Mouse (Mus musculus) WW6 (cell line): ENCODE data around the gene Ehf.

Experiments used
- DNase-seq: peaks from one replicate; pipeline ENCODE4 v3.0.0-alpha.2; 2013; ENCODE audit warnings: low read depth, low spot score

The Ehf gene

DNA sequence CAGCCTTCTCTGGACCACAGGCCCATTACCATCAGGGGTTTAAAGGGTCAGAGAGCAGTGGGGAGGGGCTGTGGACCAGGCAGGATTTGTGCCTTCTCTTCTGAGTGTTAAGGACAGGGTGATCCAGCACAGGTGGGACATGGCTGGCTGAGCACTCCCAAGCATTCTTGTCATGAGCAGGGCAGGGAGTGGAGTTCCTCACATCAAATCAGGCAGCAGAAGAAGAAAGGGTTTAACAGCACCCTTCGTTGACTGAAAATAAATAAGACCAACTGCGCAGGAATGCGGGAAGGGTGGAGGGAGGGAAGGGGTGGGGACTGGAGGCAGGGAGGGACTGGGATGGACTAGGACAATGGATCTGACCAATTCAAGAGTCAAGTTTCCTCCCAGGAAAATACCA, 8.6 kb downstream of the Ehf start:
- no peak for DNase-seq

DNA sequence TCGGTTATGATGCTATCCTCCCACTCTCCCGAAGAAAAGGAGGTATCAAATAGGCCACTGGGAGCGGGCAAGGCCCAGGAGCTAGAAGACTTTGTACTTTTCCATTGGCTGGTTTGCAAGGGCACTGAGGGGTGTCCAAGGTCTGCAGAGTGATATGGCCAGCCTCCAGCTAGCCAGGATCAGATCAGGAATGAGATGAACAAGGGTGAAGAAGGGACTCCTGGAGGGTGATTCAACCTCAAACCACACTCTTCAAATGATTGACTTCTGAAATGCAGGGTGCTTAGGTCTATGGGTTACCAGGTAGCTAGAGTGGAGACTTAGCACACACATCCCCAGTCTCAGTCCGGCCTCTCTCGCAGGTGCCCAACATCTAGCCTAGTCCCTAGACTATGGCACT, 9.3 kb downstream of the Ehf start:
- no peak for DNase-seq

DNA sequence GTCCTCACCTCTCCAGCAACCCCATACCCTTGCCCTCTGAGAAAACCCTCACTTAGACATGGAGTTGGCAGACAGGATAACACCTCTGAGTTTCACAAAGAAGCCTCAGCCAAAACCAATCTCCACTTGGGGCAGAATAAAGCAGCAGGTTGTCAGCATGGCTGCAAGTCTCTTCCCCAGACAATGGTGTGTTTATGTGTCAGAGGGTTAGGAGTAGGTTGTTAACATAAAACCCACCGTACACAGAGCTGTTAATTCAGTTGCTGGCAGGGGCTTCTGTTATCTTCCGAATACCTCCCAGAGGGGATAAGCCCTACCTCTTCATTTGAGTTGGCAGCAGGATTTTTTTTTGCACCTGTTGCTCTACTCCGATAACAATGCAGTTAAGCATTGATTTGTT, 9.9 kb downstream of the Ehf start:
- DNase-seq = no peak

DNA sequence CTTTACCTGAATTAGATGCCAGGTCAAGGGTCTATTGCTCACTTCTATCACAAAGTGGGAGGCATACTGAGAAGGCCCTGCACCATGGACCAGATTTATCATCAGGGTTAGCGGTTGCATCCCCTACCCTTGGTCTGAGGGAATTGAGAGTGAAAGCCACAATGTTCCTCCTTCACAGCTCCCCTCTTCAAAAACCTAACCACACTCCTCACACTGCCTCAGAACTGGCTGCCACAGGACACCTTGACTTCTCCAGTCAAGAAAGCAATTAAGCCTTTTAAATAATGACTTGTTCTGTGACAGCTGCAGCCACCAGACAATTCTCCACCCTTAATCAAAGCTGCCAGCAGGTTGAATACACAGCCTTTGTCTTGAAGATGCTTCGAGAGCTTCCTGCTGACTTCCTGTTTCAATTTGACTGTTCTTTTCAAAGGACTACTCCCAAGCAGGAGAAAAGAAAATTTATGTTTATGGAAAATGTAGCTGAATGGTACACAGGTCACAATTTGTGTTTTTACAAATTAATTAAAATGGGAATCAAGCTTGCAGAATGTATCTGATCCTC, 12.3 kb downstream of the Ehf start:
- no peak for DNase-seq

DNA sequence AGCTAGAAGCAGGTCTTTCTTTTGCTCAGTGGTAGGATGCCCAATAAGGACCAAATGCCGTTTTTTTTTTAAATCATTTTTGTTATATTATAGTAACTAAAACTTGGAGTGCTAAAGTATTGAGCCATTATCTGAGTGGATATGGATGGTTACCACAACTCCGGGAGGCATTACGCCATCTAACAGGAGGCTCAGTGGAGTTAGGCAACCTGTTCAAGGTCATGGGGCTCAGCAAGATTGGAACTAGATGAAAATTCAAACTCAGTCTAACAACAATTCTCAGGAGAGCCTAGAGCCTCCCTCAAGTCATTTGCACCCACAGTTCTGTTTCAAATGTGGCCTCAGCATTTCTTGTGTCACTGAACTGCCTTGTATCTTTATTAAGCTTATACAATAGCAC, 12.9 kb downstream of the Ehf start:
- DNase-seq = no peak

DNA sequence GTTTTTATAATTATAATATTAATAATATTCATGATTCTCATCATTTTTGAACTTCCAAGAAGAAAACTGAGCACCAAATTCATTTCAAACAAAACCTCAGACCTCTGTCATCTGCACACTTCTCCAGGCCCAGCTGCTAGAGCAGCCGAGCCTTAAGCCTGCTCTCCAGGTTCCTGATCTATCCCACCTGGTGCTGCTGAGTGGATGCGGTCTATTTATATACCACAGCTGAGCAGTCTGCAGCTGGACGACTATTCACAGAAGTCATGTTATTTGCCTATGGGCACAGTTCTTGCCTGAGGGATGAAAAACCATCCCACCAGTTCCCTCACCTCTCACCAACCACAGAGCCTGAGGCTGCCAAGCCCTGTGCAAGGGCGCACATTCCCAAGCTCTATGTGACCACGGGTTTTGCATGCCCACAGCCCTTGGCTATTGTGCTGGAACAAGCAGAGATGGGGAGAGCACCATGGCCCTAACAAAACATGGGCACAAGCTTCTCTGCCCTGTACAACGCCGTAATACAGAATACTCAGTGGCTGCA, 13.6 kb downstream of the Ehf start:
- DNase-seq = no peak

DNA sequence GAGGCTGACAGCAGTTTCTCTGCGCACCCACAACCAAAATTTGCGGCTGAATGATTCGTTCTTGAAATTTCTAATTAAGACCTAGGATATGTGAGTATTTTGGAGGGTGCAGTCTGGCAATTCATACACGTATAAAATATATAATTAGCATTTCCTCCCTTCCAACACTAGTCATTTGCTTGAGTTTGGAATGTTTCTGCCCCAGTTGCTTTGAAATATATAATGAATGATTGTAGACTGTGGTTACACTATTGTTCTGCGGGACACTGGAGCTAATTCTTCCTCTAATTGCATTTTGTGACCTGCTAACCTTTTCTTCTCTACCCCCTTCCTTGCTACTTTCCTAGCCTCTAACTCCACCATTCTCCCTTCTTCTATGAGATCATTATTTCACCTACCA, 15.4 kb downstream of the Ehf start:
- DNase-seq = no peak

DNA sequence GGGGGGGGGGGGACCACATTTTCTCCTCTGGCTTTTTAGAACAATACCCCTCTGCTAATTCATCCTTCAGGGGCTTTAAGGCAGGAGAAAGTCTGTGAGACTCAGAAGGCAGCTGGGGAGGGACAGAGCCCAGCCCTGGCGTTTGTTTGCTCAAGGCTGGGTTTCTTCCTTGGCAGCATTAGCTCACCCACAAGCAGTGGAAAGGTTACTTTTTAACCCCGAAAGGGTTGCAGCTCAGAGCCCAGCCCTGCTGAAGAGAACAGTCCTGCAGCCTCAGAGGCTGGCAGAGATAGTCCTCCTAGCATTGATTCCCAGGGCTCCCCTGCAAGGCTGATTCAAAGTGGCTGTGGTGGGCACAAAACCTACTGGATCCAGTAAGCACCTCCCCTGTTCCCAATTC, 17.5 kb downstream of the Ehf start:
- no peak for DNase-seq

DNA sequence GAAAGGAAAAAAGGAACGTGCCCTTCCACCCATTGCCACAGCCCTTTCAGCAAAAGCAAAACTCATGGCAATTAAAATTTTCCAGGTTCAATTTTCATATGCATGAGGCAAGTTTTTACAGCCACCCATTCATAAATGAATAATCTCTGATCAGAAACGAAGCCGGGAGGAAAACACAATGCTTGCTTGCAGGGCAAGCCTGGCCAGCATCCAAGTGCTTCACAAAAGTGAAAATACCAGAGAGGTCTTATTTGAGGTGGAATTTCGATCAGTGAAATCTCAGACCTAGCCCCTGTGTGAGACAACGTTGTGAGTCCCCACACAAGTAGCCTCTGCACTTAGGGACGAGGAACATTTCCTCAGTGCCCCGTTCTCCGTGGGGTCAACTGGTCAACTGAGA, 19.3 kb downstream of the Ehf start:
- DNase-seq = no peak

DNA sequence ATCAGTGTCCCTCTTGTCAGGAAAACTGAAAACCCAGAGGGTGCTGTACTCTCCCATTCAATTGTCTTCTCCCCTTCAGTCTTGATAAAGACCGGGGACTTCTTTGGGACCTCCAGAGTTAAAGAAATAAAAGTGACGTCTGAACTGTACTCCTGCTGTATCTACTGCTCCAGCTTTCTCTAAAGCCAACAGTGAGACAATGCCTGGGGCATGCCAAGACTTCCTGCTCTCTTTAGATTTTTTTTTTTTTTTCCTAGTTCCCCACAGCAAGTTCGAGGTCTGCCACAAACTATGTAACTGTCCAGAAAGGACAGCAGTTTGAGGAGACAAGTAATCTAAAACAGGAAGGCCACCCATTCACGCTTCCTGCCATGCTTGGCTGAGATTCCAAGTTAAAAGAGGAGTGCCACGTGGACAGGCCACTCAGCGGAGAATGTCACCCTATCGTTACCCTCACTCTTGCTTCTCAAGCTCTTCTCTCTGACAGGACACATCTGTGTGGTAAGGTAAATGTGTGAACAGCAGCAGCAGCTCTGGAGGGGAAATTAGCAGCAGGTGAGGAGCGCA, 20.8 kb downstream of the Ehf start:
- no peak for DNase-seq

DNA sequence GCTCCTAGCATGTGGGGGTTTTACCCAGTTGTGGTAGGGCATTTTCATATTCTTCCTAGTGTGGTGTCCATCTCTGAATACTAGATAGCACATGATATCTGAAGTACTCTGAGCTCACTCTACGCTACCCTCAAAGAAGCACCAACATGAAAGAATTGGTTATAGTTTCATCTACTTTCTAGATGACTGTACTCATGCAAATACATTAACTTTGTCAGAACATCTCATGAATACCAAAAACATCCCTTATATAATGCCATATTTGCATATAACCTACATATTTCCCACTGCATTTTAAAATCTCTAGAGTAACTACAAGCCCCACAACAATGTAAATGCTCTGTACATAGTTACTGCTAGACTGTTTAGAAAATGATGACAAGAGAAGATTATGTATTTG, 23.2 kb downstream of the Ehf start:
- no peak for DNase-seq

DNA sequence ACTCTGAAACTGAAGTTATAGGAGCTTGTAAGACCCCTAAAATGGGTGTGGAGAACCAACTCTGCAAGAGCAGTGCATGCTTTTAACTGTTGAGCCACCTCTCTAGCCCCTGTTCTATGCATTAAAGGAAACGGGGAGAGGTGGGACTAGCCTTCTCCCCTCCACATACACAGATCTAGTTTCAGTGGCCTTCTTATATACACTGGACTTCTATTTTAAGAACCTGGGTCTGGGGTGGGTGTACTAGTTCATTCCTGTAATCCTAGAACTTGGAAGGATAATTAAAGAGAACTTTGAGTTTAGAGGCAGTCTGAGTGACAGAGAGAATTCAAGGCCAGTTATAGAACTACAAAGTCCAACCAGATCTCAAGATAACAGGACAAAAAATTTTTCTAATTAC, 24.6 kb downstream of the Ehf start:
- no peak for DNase-seq

DNA sequence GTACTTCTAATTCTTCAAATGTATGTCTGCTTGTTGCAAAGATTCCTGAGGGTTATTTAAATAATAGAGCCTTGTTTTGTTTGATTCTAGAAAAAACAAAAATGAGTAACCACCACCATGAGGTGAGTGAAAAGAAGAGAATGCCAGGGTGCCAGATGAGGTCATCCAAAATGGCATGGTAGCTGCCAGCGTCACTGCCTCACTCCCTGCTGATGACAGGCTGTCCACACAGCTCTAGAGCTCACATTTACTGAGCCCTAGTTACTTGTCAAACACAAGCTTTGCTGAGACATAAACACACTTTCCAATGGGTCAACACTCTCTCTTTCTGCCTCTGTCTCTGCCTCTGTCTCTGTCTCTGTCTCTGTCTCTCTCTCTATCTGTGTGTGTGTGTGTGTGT, 25.3 kb downstream of the Ehf start:
- DNase-seq = no peak

DNA sequence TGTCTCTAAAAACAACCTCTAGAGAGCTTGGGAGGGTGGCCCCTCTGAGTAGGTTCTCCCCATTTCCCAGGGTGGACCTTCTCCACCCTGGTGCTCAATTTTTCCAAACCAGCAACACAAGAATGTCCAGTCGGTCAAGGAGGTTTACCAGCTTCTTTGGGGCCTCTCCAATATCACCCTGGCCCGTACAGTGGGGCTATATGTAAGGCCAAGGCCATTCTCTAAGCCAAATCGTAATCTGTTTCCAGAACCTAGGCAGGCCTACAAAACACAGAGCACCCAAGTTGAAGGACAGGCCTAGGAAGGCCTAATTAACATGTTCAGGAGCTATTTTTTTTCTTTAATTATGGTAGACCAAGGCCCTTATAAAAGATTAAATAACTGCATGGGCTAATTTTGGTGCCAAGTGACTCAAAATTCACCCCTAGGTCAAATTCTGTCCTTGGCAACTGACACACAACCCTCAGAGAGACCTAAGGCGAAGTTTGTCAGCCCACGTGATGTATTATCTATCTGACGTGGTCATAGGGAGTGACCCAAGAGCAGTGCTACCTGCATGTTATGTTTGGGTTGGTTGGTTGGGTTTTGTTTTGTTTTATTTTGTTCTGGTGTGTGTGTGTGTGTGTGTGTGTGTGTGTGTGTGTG, 27.6 kb downstream of the Ehf start:
- DNase-seq = no peak

DNA sequence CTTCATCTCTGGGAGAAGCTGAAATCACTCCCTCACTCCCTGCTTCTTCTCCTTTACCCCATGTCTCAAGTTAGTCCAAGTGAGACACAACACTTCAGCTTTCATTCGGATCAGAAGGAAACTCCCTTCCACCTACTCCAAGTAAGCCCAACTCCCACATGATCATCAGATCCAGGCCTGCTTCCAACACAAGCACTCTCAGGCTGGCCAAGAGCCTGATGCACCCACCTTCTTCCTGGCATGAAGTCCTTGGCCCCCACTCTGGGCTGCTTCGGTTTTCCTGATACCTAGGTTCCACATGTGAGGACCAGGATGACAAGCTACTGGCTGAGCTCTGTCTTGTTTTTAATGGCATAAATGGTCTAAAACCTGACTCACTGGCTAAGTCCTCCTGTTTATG, 28.3 kb downstream of the Ehf start:
- no peak for DNase-seq

DNA sequence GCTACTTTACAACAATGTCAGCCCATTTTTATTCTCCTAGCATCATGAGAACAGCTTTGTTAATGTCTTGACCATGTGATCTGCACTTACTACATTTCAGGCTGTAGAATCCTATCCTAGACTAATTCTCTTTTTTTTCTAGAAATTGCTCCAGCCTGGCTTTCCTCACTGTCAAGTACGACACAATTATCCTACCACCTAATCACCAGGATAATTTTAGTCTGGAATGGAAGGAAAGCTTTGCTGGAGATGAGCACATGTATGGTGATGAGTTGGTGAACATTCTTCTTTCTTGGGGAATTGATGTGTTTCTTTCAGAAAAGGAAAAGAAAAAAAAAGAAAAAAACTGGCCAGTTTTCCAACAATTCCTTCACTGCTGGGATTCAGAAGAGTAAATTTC, 28.8 kb downstream of the Ehf start:
- no peak for DNase-seq

DNA sequence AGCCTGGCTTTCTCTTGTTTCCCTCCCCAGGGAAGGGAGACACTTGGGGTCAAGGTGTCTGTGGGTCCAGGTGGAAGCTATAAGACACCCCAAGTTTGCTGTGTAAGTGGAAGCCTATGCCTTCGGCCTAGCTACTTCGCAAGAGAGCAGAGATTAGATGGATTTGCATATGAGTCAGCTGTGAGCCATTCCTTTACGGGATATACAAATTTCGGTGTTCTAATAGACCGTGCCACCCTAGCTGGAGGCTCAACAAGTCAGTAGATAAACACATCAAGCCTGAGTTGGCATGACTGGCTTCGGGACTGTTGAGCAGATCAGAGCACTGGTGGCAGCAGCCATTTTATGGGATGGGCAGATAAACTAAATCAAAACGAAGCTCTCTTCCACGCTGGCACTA, 31.6 kb downstream of the Ehf start:
- DNase-seq = no peak

DNA sequence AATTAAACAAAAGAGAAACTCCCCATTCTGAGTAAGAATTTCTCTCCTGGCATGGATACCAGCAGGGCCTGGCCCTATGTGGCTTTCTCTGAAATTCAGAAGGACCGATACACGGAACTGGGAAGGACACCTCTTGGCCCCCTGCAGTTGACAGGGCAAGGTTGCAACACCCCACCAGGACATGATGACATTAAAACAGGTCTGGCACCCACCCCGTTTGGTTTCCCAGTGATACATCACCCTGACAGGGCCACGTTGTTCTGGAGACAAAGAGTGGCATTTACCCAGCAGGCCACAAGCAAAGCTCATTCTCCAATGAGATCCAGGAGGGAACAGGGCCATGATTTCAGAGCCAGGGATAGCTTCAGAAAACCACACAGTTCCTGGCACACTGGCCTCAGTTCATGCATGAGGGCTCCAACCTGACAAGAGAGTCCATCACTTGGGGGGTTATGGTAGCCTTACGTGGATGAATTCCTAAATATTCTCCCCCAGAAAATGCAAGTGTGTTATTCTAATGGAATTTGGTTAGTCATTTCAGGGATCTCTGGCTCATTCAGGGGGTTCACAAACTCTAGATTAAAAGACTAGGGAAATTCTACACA, 32.4 kb downstream of the Ehf start:
- DNase-seq = no peak

DNA sequence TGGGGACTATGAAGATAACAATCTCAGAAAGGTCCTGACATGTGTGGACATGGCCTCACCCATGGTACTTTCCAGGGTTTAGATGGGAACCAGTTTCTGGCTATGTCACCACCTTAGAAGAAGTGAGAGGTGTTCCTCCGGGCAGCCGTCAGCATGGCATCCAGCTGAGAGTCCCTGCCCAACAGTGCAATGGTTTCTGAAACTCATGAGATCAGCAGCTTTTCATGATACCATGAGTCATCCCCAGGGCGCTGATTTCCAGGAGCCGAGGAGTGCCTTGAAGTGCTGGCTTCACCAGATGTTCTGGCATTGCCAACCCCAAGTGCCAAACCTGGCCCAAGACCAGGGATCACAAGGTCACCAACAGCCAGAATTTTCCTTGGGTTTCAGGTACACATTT, 64.0 kb downstream of the Ehf start:
- no peak for DNase-seq

DNA sequence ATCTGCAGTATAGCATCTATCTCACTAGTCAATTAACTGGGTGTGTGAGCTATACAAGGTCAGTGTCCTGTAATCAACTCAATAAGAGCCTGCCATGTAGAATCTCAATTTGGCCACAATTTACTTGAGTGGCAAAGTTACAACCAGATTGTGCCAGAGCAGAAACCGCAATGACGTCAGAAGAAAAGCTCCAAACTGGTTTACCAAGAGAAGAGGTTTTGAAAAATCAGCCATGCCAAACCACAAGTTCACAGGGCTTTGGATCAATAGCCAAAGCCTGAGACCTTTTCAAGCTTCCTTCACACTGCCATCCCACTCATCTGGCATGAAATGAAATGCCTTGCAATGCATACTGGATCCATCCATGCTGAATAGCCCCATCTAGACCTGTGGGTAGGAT, 76.3 kb downstream of the Ehf start:
- no peak for DNase-seq

DNA sequence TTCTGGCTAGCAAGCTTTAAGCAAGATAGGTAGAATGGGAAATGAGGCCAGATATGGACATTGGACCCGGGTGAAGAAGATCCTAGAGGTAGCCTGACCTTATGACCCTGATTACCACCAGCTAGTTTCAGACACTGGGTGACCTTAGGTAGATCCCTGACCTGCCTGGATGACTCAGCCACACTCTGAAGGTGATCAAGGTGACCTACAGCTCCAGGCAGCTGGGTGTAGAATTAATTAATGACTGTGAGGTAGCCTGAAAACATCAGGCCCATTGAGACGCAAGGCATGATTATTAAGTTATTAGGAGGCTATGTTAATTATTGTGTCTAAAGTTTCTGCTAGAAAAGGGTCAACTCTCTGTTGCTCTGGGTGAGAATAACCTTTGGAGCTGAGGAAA, 82.2 kb downstream of the Ehf start:
- no peak for DNase-seq

DNA sequence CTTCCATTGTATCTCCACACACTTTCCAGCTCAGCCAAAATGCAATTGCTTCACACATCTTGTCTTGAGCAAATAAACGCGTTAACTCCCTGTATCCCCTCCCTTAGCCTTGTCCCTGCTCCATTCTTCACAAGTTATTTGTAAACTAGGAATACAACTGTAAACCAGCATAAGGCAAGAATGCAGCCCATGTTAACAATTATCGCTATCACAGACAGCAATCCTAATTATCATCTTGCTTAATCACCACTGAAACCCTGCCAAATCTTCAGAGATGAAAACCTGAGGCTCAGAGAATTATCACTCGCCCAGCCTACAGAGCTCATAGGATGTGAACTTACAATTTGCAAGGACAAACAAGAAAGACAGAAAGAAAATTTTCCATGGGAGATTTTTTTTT, 84.8 kb downstream of the Ehf start:
- no peak for DNase-seq

DNA sequence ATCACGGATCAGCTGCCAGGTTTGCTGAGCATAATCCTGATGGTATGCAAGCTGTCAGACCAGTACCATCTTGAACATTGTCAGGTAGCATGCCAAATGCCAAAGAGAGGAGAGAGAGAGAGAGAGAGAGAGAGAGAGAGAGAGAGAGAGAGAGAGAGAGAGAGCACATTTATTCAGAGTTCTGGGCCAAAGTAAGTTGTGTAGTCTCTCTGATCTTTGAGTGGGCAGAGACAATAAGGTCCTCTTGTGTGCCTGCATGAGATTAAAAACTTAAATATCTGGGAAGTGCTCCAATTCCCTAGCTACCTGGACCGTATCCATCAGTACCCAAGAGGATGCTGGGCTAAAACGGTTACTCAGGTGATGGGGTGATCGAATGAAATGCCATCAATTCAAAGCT, 87.3 kb downstream of the Ehf start:
- no peak for DNase-seq
